Mouse (Mus musculus): ENCODE measurements around the gene Nutm1. TPM values are rescaled to one million over a fixed set of nuclear protein-coding genes. Genes with fewer than 3 reads are reported as not detected.

Gene Nutm1
- total RNA-seq (2023): not detected

DNA sequence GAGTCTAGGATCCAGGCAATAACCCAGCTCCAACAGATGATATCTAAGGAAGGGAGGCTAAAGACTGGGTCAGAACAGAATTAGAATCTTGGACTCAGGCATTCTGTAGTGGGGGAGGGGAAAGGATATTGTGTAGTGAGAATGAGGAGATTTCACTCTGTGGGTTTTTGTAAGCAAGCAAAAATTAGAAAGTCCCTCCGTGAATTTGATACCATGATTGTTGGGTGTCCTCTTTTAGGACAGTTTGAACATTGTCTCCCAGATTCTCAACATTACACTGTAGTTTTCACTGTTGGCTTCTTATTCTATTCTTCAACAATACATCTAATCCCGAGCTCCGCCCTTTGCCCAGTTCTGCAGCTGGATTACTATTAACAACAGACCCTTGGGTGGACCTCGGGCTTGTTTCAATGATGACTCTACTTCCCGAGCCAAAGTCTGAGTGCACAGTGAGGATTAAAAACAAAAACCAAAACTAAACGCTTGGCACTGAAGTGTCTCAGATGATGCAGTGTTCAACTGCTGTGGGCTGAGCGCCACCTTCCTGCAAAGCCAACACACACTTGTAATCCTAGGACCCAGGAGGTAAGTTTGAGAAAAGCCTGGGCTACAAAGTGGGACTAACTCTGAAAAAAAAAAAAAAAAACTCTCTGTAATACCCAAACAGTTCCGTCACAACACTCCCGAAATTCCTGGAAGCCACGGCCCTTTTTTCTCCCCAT is at the start of gene Nutm1:
Gene Nutm1, minus strand, starts transcription at position 51 of the 722 bp plus-strand sequence.

DNA sequence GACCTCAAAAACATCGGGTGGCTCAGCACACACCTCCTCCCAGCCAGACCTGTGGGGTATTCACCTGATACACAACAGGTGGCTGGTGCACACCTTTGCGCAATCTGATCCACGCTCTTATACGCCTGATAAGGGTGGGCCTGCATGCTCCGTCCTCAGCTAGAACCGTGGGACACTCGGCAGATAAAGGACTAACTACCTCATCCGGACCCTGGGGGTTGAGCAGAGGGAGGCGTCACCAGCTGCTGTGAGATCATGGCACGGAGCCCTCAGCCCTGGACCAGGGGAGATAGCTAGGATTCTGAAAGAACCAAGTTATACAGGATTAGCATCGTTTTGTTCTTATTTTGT is 7.1 kb upstream of the Nutm1 start, which contains the start of gene Gm21985:
Gene Gm21985, plus strand, starts transcription at position 73 of the 351 bp plus-strand sequence.

DNA sequence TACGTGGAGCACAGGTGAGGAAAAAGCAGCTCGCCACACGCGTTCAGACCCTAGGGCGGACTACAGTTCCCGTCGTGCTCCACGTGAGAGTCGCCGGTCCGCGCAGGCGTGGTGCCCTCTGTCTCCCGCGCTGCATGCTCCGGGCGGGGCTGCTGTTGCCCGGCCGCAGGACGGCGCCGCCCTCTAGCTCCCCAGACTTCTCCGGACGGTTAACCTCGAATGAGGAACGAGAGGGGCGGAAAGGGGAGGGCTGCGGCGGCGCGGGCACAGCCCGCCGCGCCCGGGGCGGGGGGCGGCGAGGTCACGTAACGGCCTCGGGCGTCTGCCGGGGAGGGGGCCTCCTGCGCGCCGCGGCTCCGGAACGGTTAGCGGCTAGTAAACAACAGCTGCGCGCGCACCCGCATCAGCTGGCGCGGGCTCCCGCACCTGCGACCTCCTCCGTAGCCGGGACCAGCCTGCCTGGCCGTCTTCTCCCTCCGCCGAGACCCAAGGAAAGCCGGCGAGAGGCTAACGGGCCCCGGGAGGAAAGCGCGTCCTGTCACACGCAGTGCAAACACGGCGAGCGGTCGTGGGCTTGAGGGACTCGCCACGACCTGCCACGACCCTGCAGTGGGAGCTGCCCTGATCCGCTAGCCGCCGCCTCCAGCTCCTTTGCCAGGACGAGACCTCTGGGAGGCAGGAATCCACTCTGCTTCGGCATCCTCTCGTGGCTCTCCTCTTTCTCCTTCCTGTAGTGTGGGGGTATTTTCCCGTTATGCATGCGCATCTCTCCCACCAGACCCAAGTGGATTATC is 6.6 kb upstream of the Nutm1 start, which contains the start of gene Slc12a6:
Gene Slc12a6, plus strand, starts transcription at position 378 of the 794 bp plus-strand sequence.

DNA sequence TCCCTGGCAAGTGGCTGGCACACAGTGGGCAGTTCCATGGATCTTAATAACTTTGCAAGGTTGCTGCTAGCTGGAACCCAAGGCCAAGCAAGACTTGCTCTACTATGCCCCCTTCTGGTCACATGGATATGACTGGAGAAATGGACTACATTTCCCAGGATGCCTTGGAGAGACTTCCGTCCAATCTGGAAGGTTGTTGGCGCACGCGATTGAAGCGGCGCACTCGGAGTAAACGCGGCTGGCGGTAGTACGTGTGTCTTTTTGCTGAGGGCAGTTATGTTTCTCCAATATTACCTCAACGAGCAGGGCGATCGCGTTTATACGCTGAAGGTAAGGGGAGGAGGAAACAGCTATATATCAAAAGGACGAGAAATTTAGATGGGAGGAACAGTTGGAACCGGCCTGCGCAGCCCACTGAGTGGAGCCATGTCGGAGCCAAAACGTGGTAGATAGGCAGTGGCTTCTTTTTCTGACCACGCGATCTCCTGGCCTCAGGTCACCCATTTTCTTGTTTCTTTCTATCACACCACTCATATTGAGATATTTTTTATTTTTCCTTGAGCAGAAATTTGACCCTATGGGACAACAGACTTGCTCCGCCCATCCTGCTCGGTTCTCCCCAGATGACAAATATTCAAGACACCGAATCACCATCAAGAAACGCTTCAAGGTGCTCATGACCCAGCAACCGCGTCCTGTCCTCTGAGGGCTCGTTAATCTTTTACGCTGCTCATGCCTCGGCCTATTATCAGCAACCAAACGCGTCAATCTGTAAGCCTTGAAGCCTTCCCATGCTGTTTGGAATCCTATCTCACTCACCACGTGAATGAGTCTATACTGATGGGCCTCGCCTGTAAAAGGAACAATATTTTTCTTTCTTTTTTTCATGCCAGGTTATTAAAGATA is 2.9 kb upstream of the Nutm1 start, which contains the start of gene Nop10:
Gene Nop10, plus strand, starts transcription at position 179 of the 906 bp plus-strand sequence.

DNA sequence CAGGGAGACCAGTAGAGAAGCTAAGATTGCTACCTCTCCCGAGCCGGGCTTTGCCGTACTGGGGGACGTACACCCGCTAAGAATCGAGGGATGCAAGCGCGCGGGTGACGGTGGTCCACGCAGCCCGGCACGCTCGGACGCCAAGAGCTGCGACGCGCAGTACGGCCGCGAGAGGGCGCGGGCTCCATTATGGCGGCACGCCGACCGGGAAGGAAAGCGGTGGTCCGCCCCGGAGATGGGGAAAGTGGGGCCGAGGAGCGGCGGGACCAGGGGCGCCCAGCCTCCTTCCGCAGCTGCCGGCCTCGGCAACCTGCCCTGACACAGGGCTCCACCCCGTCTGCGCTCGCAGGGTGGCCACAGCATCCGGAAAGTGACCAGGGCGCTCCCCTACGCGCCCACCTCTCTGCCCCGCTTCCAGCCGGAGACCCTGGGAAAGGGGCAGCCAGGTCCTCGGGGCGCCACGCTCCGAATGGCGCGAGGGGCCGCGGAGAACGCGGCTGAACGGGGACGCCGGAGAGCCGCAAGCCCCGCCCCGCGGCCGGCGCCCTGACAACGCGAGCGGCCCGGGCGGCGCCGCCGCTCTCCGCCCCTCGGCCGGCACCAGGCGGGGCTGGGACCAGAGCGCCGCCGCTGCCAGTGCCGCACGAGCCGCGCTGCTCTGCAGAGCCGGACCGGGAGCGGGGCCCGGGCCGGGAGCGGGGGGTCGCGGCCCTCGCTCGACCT is 19.7 kb downstream of the Nutm1 start, which contains the start of gene Lpcat4:
Gene Lpcat4, plus strand, starts transcription at position 257 of the 723 bp plus-strand sequence.

Other genes with a start within 250 kb of the Nutm1 start
- gene Olfr1310, start 246.6 kb downstream of the Nutm1 start, total RNA-seq (2023): not detected
- gene Olfr1311, start 234.9 kb downstream of the Nutm1 start, total RNA-seq (2023): not detected
- gene Olfr1312, start 209.1 kb downstream of the Nutm1 start, total RNA-seq (2023): not detected
- gene Olfr1313, start 181.4 kb downstream of the Nutm1 start, total RNA-seq (2023): not detected
- gene Olfr1314, start 162.5 kb downstream of the Nutm1 start, total RNA-seq (2023): not detected
- not detected for gene Olfr1315-ps1, start 143.9 kb downstream of the Nutm1 start, total RNA-seq (2023)
- not detected for gene Olfr1316, start 124.3 kb downstream of the Nutm1 start, total RNA-seq (2023)
- gene Olfr1317, start 119.0 kb downstream of the Nutm1 start, total RNA-seq (2023): not detected
- not detected for gene Olfr1318, start 105.1 kb downstream of the Nutm1 start, total RNA-seq (2023)
- 43.4 TPM for gene Lpcat4, start 19.8 kb downstream of the Nutm1 start, total RNA-seq (2023)
- gene Nop10, start 2.6 kb upstream of the Nutm1 start, total RNA-seq (2023): 66.9 TPM
- gene Slc12a6, start 6.5 kb upstream of the Nutm1 start, total RNA-seq (2023): 104 TPM
- not detected for gene Gm21985, start 7.0 kb upstream of the Nutm1 start, total RNA-seq (2023)
- 33.7 TPM for gene Emc4, start 108.7 kb upstream of the Nutm1 start, total RNA-seq (2023)
- 10.7 TPM for gene Katnbl1, start 119.9 kb upstream of the Nutm1 start, total RNA-seq (2023)
- 13.0 TPM for gene Emc7, start 195.7 kb upstream of the Nutm1 start, total RNA-seq (2023)
- not detected for gene Chrm5, start 221.5 kb upstream of the Nutm1 start, total RNA-seq (2023)
- 63.3 TPM for gene Aven, start 233.7 kb upstream of the Nutm1 start, total RNA-seq (2023)

Measured in CD8-positive naive resting alpha-beta T cell, adult 57 days (primary cell).